ENCODE assay signal across 8 mouse cellular contexts in the genomic region with DNA sequence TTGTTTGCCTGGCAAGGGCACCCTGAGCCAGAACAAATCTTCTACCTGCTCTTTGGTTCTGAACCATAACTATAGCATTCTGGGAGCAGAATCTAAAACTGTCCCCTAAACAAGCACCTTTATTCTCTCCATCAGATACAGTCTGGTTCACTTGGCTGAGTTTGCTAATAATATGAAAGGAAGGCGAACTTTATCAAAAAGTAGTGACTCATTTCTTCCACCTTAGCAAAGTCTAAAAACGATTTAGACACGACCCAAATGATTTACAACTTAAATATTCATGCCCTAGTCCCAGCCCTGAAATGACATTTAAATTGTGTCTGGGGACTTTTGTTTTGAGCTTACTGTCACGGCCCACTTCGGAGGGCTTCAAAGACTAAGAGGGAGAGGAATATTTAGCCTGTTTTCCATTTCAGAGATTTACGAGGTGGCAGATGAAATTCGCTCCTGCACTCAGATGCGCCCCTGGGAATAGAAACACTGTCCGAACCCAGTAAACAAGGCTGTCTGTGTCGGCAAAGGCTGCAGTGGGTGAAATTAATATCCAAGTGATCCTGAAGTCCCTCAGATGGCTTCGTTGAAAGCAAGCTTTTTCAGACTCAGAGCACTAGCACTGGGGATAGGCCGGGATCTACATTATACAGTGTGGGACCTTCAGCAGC.
"Had no signal": no experiment of that assay in that cellular context is flagged by ENCODE, and none has a peak within 500 bp of the region (broad histone marks: within the 10 kb centered on the region; RNA-seq: fewer than 3 reads in every experiment).

No protein-coding gene starts in this region.

- ATAC-seq: liver, postnatal 0 days; midbrain, embryonic 13.5 days; midbrain, embryonic 16.5 days had no signal

- DNase-seq: kidney, adult 2 months; kidney, postnatal 25 days; layer of hippocampus, adult 9-11 months; liver, postnatal 0 days; thymus, adult 18-20 months; thymus, postnatal 36 days had no signal
